Mouse (Mus musculus) forebrain, embryonic 11.5 days (tissue): ENCODE results near the gene Kif1c. TPM values are rescaled to one million over a fixed set of nuclear protein-coding genes. Genes with fewer than 3 reads are reported as not detected.

Experiments used
- ATAC-seq: fragments of 200-750 bp; cut with Nextera tagmentation; replicated peaks from 2 replicates; pipeline ENCODE4 v1.8.0; 2017; ENCODE audit warnings: moderate TSS enrichment; ENCODE audit not compliant: low FRiP score
- DNase-seq: peaks from one replicate; pipeline ENCODE4 v3.0.0-alpha.2; 2017; ENCODE audit warnings: low spot score
- H3K27ac ChIP-seq: fragments of 300-500 bp; sonication (generic); 2 replicates; pipeline ENCODE4 v1.5.1; 2014; ENCODE audit warnings: low read depth, low read length
- H3K27me3 ChIP-seq: fragments of 300-500 bp; sonication (generic); 2 replicates; pipeline ENCODE4 v1.6.1; 2014; ENCODE audit warnings: mild to moderate bottlenecking, low read length, mixed read lengths; ENCODE audit not compliant: control insufficient read depth, insufficient read depth
- H3K36me3 ChIP-seq: fragments of 300-500 bp; sonication (generic); 2 replicates; pipeline ENCODE4 v1.6.1; 2014; ENCODE audit warnings: mild to moderate bottlenecking, low read length, moderate library complexity, mixed read lengths; ENCODE audit not compliant: control insufficient read depth, insufficient read depth
- H3K4me1 ChIP-seq: fragments of 300-500 bp; sonication (generic); replicated peaks from 2 replicates; pipeline ENCODE4 v1.6.1; 2014; ENCODE audit warnings: low read length, mixed read lengths; ENCODE audit not compliant: control insufficient read depth, insufficient read depth
- H3K4me2 ChIP-seq: fragments of 300-500 bp; sonication (generic); 2 replicates; pipeline ENCODE4 v1.6.1; 2014; ENCODE audit warnings: low read depth, mild to moderate bottlenecking, low read length, moderate library complexity, mixed read lengths; ENCODE audit not compliant: severe bottlenecking
- H3K4me3 ChIP-seq: fragments of 300-500 bp; sonication (generic); 2 replicates; pipeline ENCODE4 v1.5.1; 2014; ENCODE audit warnings: low read depth, low read length
- H3K9ac ChIP-seq: fragments of 300-500 bp; sonication (generic); 2 replicates; pipeline ENCODE4 v1.6.1; 2014; ENCODE audit warnings: low read length
- H3K9me3 ChIP-seq: fragments of 300-500 bp; sonication (generic); 2 replicates; pipeline ENCODE4 v1.6.1; 2016; ENCODE audit warnings: low read length, mixed read lengths; ENCODE audit not compliant: control insufficient read depth
- WGBS: fragments of 180-500 bp; shearing (Covaris S2); extraction: QIAGEN DNeasy Blood & Tissue Kit; methylation state at CpG from one replicate; pipeline ENCODE4 v1.1.7; 2014; 5-methylcytosine and 5-hydroxymethylcytosine counted together
- polyA plus RNA-seq: library from polyadenylated mRNA; unstranded; fragments of >200 nt; fragmentation: Nextera tagmentation; extraction: Ambion mirVana; gene quantifications from 2 replicates; pipeline ENCODE4 v1.2.1, GENCODE M21; 2014

The Kif1c gene
- polyA plus RNA-seq, 1 experiment from 2014 or later: 6.9 TPM

- H3K4me3 ChIP-seq: no peak overlapping the region
- H3K27ac ChIP-seq: no peak overlapping the region
- no peaks in the 10 kb centered on the region for H3K9me3 ChIP-seq
- H3K9ac ChIP-seq: no peak overlapping the region
- no peak overlapping the region for H3K4me2 ChIP-seq
- DNase-seq (no peak), ATAC-seq (no peak)
- no peaks in the 10 kb centered on the region for H3K4me1 ChIP-seq
- no peaks in the 10 kb centered on the region for H3K27me3 ChIP-seq
- H3K36me3 ChIP-seq: peaks cover 14% of the 10 kb centered on the region; the same call in 1 of the 2 replicates
- 87% methylated on average over 8 of the region's 8 CpGs for WGBS
Measured at GRCm38 (mm10) chr11:70663101-70663500, 37.2 kb upstream of the Kif1c start.

GRCm38 (mm10) chr11:70663957-70664356, 36.4 kb upstream of the Kif1c start:
- H3K9ac ChIP-seq: no peak overlapping the region
- peaks cover 14% of the 10 kb centered on the region; the same call in 1 of the 2 replicates for H3K36me3 ChIP-seq
- H3K9me3 ChIP-seq: no peaks in the 10 kb centered on the region
- H3K27me3 ChIP-seq: no peaks in the 10 kb centered on the region
- no peaks in the 10 kb centered on the region for H3K4me1 ChIP-seq
- H3K4me3 ChIP-seq: no peak overlapping the region
- H3K27ac ChIP-seq: no peak overlapping the region
- no peak overlapping the region for H3K4me2 ChIP-seq
- 91% methylated on average over 6 of the region's 6 CpGs for WGBS
- no peak for ATAC-seq
- no peak for DNase-seq

GRCm38 (mm10) chr11:70664741-70665140, 35.6 kb upstream of the Kif1c start:
- H3K9me3 ChIP-seq: no peaks in the 10 kb centered on the region
- H3K9ac ChIP-seq: no peak overlapping the region
- H3K36me3 ChIP-seq: peaks cover 14% of the 10 kb centered on the region; the same call in 1 of the 2 replicates
- no peak overlapping the region for H3K4me2 ChIP-seq
- H3K4me1 ChIP-seq: no peaks in the 10 kb centered on the region
- 93% methylated on average over 9 of the region's 9 CpGs for WGBS
- ATAC-seq: no peak
- H3K4me3 ChIP-seq: no peak overlapping the region
- H3K27me3 ChIP-seq: no peaks in the 10 kb centered on the region
- no peak for DNase-seq
- no peak overlapping the region for H3K27ac ChIP-seq

- peaks cover 14% of the 10 kb centered on the region; the same call in 1 of the 2 replicates for H3K36me3 ChIP-seq
- 97% methylated on average over 8 of the region's 8 CpGs for WGBS
Measured at GRCm38 (mm10) chr11:70666687-70667086, 33.7 kb upstream of the Kif1c start.

GRCm38 (mm10) chr11:70667271-70668150, 32.8 kb upstream of the Kif1c start:
- Histone ChIP-seq H3K4me3 (peak overlapping the region; percentile 69), H3K27ac (no peak overlapping the region), H3K36me3 (peaks cover 12% of the 10 kb centered on the region; the same call in 1 of the 2 replicates), H3K27me3 (no peaks in the 10 kb centered on the region), H3K4me1 (peaks cover 4% of the 10 kb centered on the region; the same call in 1 of the 2 replicates), H3K9me3 (no peaks in the 10 kb centered on the region), H3K4me2 (peak overlapping the region; percentile 76; the same call in 1 of the 2 replicates), H3K9ac (peak overlapping the region; percentile 62; the same call in 1 of the 2 replicates)
- WGBS: 74% methylated on average over 14 of the region's 14 CpGs
- no peak for ATAC-seq
- DNase-seq: no peak

More at GRCm38 (mm10) chr11:70666687-70667086, 33.7 kb upstream of the Kif1c start:
- Histone ChIP-seq H3K27ac (no peak overlapping the region), H3K4me3 (no peak overlapping the region), H3K27me3 (no peaks in the 10 kb centered on the region), H3K9ac (no peak overlapping the region), H3K9me3 (no peaks in the 10 kb centered on the region), H3K4me1 (peaks cover 4% of the 10 kb centered on the region; the same call in 1 of the 2 replicates), H3K4me2 (no peak overlapping the region)
- ATAC-seq (no peak), DNase-seq (no peak)

GRCm38 (mm10) chr11:70668335-70668770, 32.0 kb upstream of the Kif1c start:
- Histone ChIP-seq H3K9ac (peak overlapping the region; percentile 62), H3K4me1 (peaks cover 4% of the 10 kb centered on the region; the same call in 1 of the 2 replicates), H3K4me2 (peak overlapping the region; percentile 76), H3K27ac (peak overlapping the region; percentile 37; the same call in 1 of the 2 replicates), H3K27me3 (no peaks in the 10 kb centered on the region), H3K4me3 (peak overlapping the region; percentile 69), H3K36me3 (peaks cover 8% of the 10 kb centered on the region; the same call in 1 of the 2 replicates), H3K9me3 (no peaks in the 10 kb centered on the region)
- no peak for DNase-seq
- ATAC-seq: peak; percentile 39; the same call in 1 of the 2 replicates
- under 1% methylated on average over 15 of the region's 15 CpGs for WGBS

GRCm38 (mm10) chr11:70668771-70669505, 31.4 kb upstream of the Kif1c start, which contains the start of gene Spag7:
Gene Spag7, minus strand, starts transcription at chr11:70669416.
- peak; percentile 95 for DNase-seq
- Histone ChIP-seq H3K4me1 (peaks cover 4% of the 10 kb centered on the region; the same call in 1 of the 2 replicates), H3K27ac (peak within 1 kb of the TSS; percentile 93), H3K4me3 (peak within 1 kb of the TSS; percentile 69), H3K4me2 (peak within 1 kb of the TSS; percentile 94), H3K9ac (peak within 1 kb of the TSS; percentile 81), H3K27me3 (no peaks in the 10 kb centered on the region), H3K9me3 (no peaks in the 10 kb centered on the region), H3K36me3 (peaks cover 8% of the 10 kb centered on the region; the same call in 1 of the 2 replicates)
- under 1% methylated on average over 44 of the region's 44 CpGs for WGBS
- peak; percentile 95 for ATAC-seq
